Mouse (Mus musculus): ENCODE results near the gene C2cd4d.

- TF ChIP-seq POLR2A (IDR thresholded peaks at IDR 0.05; ENCODE audit: control insufficient read depth, extremely low read depth, insufficient read depth, low read length, poor library complexity) (no peak), CTCF (IDR thresholded peaks at IDR 0.05; ENCODE audit: borderline replicate concordance, control insufficient read depth, extremely low read depth, insufficient read depth, low read length, poor library complexity) (no peak)
These were observed 17.7 kb downstream of the C2cd4d start for GRCm38 (mm10) chr3:94379831-94380510.
